Mouse (Mus musculus): ENCODE measurements around the gene AI837181. TPM values are rescaled to one million over a fixed set of nuclear protein-coding genes. Genes with fewer than 3 reads are reported as not detected.

AI837181 gene
- total and polyA plus RNA-seq, 3 experiments: 32.9 to 59.5 (median 32.9) TPM

DNA sequence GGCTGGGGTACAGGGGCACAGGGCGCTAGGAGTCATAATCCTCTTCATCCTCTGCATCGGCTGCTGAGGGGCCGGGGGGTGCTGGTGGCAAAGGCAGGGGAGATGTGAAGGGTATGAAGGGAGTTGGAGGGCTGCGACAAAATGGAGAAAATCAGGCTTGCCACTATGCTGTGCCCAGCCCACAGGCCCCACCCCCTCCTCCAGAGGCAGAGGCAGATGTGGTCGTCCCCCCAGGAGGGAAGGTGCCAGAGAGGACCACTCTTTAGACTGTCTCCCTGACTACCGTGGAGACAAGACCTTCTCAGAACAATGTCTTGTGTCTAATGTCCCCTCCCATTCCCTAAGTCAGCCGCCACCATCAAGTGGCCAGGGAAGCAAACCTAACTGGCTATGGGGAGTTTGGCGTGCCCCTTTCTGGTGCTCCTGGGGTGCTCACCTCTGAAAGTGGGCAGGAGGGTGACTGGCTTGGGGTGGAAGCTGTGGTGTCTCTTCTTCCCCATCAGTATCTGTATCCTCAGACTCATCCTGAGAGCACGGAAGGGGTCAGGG, 2.0 kb upstream of the AI837181 start:
- Histone ChIP-seq H3K9ac (ENCODE audit: low read depth, low read length) (peak overlapping the region; percentile 9), H3K27me3 (ENCODE audit: control insufficient read depth, insufficient read depth, low read length) (no peaks in the 10 kb centered on the region), H3K4me1 (ENCODE audit: control insufficient read depth, insufficient read depth, low read length) (peaks cover 16% of the 10 kb centered on the region), H3K79me2 (replicated peaks; ENCODE audit: control insufficient read depth, insufficient read depth, low read length) (peaks cover 6% of the 10 kb centered on the region; the same call in 1 of the 2 replicates), H3K4me3 (no peak overlapping the region), H3K36me3 (ENCODE audit: control insufficient read depth, insufficient read depth, low read length) (peaks cover 7% of the 10 kb centered on the region), H3K27ac (peak overlapping the region; percentile 90; the same call in 1 of the 2 replicates)
- 0 out of 2 replicates have a peak, but pooled peaks have one; percentile 34 for TF ChIP-seq EP300 (IDR thresholded peaks at IDR 0.05; ENCODE audit: insufficient read depth, low read depth, low read length)
- no peak for TF ChIP-seq CTCF (IDR thresholded peaks at IDR 0.05)
- no peak for TF ChIP-seq POLR2A (IDR thresholded peaks at IDR 0.05; ENCODE audit: insufficient read depth, low read depth, low read length)
- intact Hi-C loops (cut with DNase I): no loop called here
- DNase-seq: no peak
- WGBS: 77% methylated on average over 9 of the region's 9 CpGs

DNA sequence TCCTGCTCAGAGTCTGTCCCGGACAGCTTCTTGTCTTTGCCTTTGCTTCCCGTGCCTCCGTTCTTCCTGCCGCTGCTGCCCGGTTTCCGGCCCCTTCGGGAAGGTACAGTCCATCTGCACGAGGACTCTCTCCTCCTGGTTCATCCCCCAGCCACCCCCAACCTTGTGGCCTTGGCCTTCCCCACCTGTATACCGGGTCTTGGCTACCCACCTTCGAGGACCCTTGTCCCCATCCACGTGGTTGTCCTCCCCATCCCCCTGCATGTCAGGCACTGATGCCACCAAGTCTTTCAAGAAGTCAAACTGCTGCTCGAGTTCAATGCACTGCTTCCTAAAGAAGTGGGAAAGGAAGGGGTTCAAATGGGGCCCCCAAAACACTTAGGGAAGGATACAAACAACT, 1.4 kb upstream of the AI837181 start:
- peaks cover 7% of the 10 kb centered on the region for H3K36me3 ChIP-seq (ENCODE audit: control insufficient read depth, insufficient read depth, low read length)

DNA sequence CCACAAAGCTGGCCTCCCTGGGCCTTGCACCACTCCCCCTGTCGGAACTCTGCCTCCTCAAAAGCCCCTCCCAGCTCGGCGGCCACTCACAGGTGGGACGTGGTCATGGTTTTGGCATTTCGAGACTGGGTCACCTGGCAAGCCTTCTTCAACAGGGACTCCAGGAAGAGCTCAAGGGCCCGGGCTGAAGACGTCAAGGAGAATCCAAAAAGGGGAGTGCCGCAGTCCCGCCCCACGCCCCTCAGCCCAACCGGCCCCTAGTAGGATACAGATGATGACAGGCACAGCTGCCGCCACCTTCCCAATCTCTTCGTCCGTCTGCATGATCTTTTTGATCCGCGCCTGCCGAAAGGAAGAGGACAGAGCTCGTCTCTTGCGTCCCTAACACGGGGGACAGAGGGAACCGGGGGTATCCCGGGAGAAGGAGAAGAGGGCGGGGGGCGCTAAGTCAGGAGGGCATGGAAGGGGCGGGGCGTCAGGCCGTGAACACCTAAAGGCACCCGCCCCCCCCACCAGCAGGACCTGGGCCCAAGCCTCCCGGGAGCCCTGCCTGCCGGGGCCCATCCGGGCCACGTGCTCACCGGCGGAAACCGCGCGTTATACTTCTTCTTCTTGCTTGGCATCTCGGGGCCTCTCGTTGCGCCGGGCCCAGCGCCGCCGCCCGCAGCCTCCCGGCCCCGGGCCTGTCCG, 707 bp upstream of the AI837181 start:
- H3K27me3 ChIP-seq (ENCODE audit: control insufficient read depth, insufficient read depth, low read length): no peaks in the 10 kb centered on the region
- peak overlapping the region; percentile 90 for H3K27ac ChIP-seq
- intact Hi-C loops (cut with DNase I): loop anchor here (2.0 kb wide), 1 partner anchor 35 kb away; the partner anchor contains the start of gene Sart1
- H3K36me3 ChIP-seq (ENCODE audit: control insufficient read depth, insufficient read depth, low read length): peaks cover 7% of the 10 kb centered on the region
- peaks cover 15% of the 10 kb centered on the region for H3K4me1 ChIP-seq (ENCODE audit: control insufficient read depth, insufficient read depth, low read length)
- no peak for DNase-seq
- peaks cover 6% of the 10 kb centered on the region; the same call in 1 of the 2 replicates for H3K79me2 ChIP-seq (replicated peaks; ENCODE audit: control insufficient read depth, insufficient read depth, low read length)
- no peak for TF ChIP-seq EP300 (IDR thresholded peaks at IDR 0.05; ENCODE audit: insufficient read depth, low read depth, low read length)
- 0 out of 2 replicates have a peak, but pooled peaks have one; percentile 9 for TF ChIP-seq POLR2A (IDR thresholded peaks at IDR 0.05; ENCODE audit: insufficient read depth, low read depth, low read length)
- under 1% methylated on average over 42 of the region's 48 CpGs for WGBS
- peak overlapping the region; percentile 92 for H3K4me3 ChIP-seq
- peak overlapping the region; percentile 80 for H3K9ac ChIP-seq (ENCODE audit: low read depth, low read length)

More for the DNA sequence above, 1.4 kb upstream of the AI837181 start:
- TF ChIP-seq CTCF (IDR thresholded peaks at IDR 0.05): no peak
- 0 out of 2 replicates have a peak, but pooled peaks have one; percentile 28 for TF ChIP-seq POLR2A (IDR thresholded peaks at IDR 0.05; ENCODE audit: insufficient read depth, low read depth, low read length)
- WGBS: 52% methylated on average over 12 of the region's 12 CpGs
- peak; percentile 22 to 50 for DNase-seq
- intact Hi-C loops (cut with DNase I): no loop called here
- Histone ChIP-seq H3K9ac (ENCODE audit: low read depth, low read length) (peak overlapping the region; percentile 80), H3K4me1 (ENCODE audit: control insufficient read depth, insufficient read depth, low read length) (peaks cover 15% of the 10 kb centered on the region), H3K27me3 (ENCODE audit: control insufficient read depth, insufficient read depth, low read length) (no peaks in the 10 kb centered on the region), H3K27ac (peak overlapping the region; percentile 90), H3K79me2 (replicated peaks; ENCODE audit: control insufficient read depth, insufficient read depth, low read length) (peaks cover 6% of the 10 kb centered on the region; the same call in 1 of the 2 replicates), H3K4me3 (peak overlapping the region; percentile 92)

DNA sequence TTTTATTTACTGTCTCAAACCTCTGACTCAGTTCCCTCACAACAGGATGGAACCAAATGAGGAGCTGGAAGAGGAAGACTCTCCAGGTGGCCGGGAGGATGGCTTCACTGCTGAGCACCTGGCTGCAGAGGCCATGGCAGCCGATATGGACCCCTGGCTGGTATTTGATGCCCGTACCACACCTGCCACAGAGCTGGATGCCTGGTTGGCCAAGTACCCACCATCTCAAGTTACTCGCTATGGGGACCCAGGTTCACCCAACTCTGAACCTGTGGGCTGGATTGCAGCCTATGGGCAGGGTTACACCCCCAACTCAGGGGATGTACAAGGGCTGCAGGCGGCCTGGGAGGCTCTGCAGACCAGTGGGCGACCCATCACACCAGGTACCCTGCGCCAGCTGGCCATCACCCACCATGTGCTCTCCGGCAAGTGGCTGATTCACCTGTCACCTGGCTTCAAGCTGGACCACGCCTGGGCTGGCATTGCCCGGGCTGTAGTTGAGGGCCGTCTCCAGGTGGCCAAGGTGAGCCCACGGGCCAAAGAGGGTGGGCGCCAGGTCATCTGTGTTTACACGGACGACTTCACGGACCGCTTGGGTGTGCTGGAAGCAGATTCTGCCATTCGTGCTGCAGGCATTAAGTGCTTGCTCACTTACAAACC, 1.1 kb downstream of the AI837181 start:
- intact Hi-C loops (cut with DNase I): loop anchor here (1.0 to 2.0 kb wide), 2 partner anchors 37 to 62 kb away; partner anchors contain the start of genes Mus81 and Sart1
- Histone ChIP-seq H3K4me1 (ENCODE audit: control insufficient read depth, insufficient read depth, low read length) (peaks cover 15% of the 10 kb centered on the region), H3K9ac (ENCODE audit: low read depth, low read length) (peak overlapping the region; percentile 96), H3K79me2 (replicated peaks; ENCODE audit: control insufficient read depth, insufficient read depth, low read length) (peaks cover 6% of the 10 kb centered on the region; the same call in 1 of the 2 replicates), H3K27ac (peak overlapping the region; percentile 97), H3K36me3 (ENCODE audit: control insufficient read depth, insufficient read depth, low read length) (peaks cover 2% of the 10 kb centered on the region), H3K27me3 (ENCODE audit: control insufficient read depth, insufficient read depth, low read length) (no peaks in the 10 kb centered on the region), H3K4me3 (peak overlapping the region; percentile 95)
- TF ChIP-seq EP300 (IDR thresholded peaks at IDR 0.05; ENCODE audit: insufficient read depth, low read depth, low read length): no peak
- no peak for TF ChIP-seq CTCF (IDR thresholded peaks at IDR 0.05)
- TF ChIP-seq POLR2A (IDR thresholded peaks at IDR 0.05; ENCODE audit: insufficient read depth, low read depth, low read length): no peak
- DNase-seq: peak in 1 of 2 experiments; percentile 26
- WGBS: 83% methylated on average over 18 of the region's 18 CpGs

DNA sequence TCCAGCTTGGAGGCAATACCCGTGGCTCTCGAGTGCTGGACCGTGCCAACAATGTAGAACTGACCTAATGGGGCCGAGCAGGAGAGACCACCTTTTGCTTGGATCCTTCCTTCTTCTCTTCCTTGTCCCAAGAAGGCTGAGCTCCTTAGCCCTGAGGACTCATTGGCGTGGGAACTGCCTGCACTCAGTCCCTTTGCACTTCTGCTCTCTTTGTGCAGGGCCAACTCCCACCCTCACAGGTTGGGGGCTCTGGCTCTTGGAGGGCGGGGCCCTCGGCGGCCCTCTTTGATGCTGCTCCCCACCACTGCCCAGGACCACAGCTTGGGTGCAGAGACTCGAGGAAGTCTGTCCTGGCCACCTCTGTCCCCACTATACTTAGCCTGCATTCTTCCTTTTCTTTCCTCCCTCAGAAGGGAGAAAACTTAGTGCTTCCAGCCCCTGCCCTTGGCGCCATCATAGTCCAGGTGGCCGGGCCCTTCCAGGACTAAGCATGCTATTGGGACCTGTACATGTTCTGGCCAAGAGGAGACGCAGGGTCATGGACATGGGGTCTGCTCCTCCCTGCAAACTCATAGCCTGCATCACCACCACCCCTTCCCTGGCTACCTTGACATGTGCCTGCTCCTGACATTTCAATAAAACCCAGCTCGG, 1.8 kb downstream of the AI837181 start:
- H3K79me2 ChIP-seq (replicated peaks; ENCODE audit: control insufficient read depth, insufficient read depth, low read length): peaks cover 6% of the 10 kb centered on the region; the same call in 1 of the 2 replicates
- WGBS: 84% methylated on average over 13 of the region's 13 CpGs
- no peak overlapping the region for H3K9ac ChIP-seq (ENCODE audit: low read depth, low read length)
- DNase-seq: no peak
- peaks cover 15% of the 10 kb centered on the region for H3K4me1 ChIP-seq (ENCODE audit: control insufficient read depth, insufficient read depth, low read length)
- no peak for TF ChIP-seq EP300 (IDR thresholded peaks at IDR 0.05; ENCODE audit: insufficient read depth, low read depth, low read length)
- no peak for TF ChIP-seq CTCF (IDR thresholded peaks at IDR 0.05)
- TF ChIP-seq POLR2A (IDR thresholded peaks at IDR 0.05; ENCODE audit: insufficient read depth, low read depth, low read length): 0 out of 2 replicates have a peak, but pooled peaks have one; percentile 5
- H3K36me3 ChIP-seq (ENCODE audit: control insufficient read depth, insufficient read depth, low read length): peaks cover 2% of the 10 kb centered on the region
- H3K4me3 ChIP-seq: no peak overlapping the region
- no peaks in the 10 kb centered on the region for H3K27me3 ChIP-seq (ENCODE audit: control insufficient read depth, insufficient read depth, low read length)
- no peak overlapping the region for H3K27ac ChIP-seq
- intact Hi-C loops (cut with DNase I): no loop called here
